Mouse (Mus musculus): ENCODE data around the gene Mtmr10.

GRCm38 (mm10) chr7:64310241-64310640 is 22.8 kb downstream of the Mtmr10 start:
- TF ChIP-seq EP300 (IDR thresholded peaks at IDR 0.05; ENCODE audit: insufficient read depth, low read depth, low read length) (no peak), POLR2A (IDR thresholded peaks at IDR 0.05; ENCODE audit: insufficient read depth, low read depth, low read length) (no peak), CTCF (IDR thresholded peaks at IDR 0.05) (no peak)
